Mouse (Mus musculus) thymus, postnatal 10 days (tissue): ENCODE results near the gene Gm20388.

ENCODE experiments used
- DNase-seq, 2 experiments: peaks; one replicate each; pipeline ENCODE4 v3.0.0; 2021; ENCODE audit warnings: low spot score in 2 of 2

Gene Gm20388

GRCm38 (mm10) chr8:122443262-122444006 is 2532.8 kb downstream of the Gm20388 start, which contains the start of gene Mvd:
TSS of gene Mvd (minus strand) at chr8:122443422.
- peak; percentile 98 for DNase-seq

GRCm38 (mm10) chr8:122444058-122444748 is 2533.6 kb downstream of the Gm20388 start:
- DNase-seq, result no peak

- no peak for DNase-seq
These were observed 2534.6 kb downstream of the Gm20388 start for GRCm38 (mm10) chr8:122445203-122445602.

- no peak for DNase-seq
These were observed 2540.6 kb downstream of the Gm20388 start for GRCm38 (mm10) chr8:122451161-122451703.

GRCm38 (mm10) chr8:122452154-122452553 is 2541.5 kb downstream of the Gm20388 start:
- no peak for DNase-seq

- no peak for DNase-seq
These were observed 2543.8 kb downstream of the Gm20388 start for GRCm38 (mm10) chr8:122454409-122454808.

GRCm38 (mm10) chr8:122457171-122457570 is 2546.5 kb downstream of the Gm20388 start:
- no peak for DNase-seq

- DNase-seq, result peak; percentile 69 to 88
These were observed 2548.7 kb downstream of the Gm20388 start for GRCm38 (mm10) chr8:122459218-122459900.

GRCm38 (mm10) chr8:122459990-122460389 is 2549.3 kb downstream of the Gm20388 start:
- DNase-seq, result no peak

GRCm38 (mm10) chr8:122460524-122461472 is 2550.2 kb downstream of the Gm20388 start, which contains the start of gene Snai3:
TSS of gene Snai3 (minus strand) at chr8:122460733.
- peak; percentile 73 for DNase-seq

GRCm38 (mm10) chr8:122461473-122462148 is 2551.0 kb downstream of the Gm20388 start:
- DNase-seq, result no peak

- no peak for DNase-seq
These were observed 2551.9 kb downstream of the Gm20388 start for GRCm38 (mm10) chr8:122462510-122462909.

GRCm38 (mm10) chr8:122463651-122464640 is 2553.3 kb downstream of the Gm20388 start:
- peak; percentile 68 to 73 for DNase-seq

GRCm38 (mm10) chr8:122464985-122465384 is 2554.3 kb downstream of the Gm20388 start:
- DNase-seq, result peak in 1 of 2 experiments; percentile 18

- DNase-seq, result peak; percentile 70 to 72
These were observed 2557.2 kb downstream of the Gm20388 start for GRCm38 (mm10) chr8:122467816-122468215.

GRCm38 (mm10) chr8:122469407-122469806 is 2558.8 kb downstream of the Gm20388 start:
- DNase-seq, result no peak

GRCm38 (mm10) chr8:122469965-122470364 is 2559.3 kb downstream of the Gm20388 start:
- peak; percentile 89 to 93 for DNase-seq

GRCm38 (mm10) chr8:122470691-122471090 is 2560.1 kb downstream of the Gm20388 start:
- DNase-seq, result peak; percentile 68 to 69

- DNase-seq, result peak; percentile 76 to 84
These were observed 2563.3 kb downstream of the Gm20388 start for GRCm38 (mm10) chr8:122473911-122474421.
